Mouse (Mus musculus) urinary bladder, adult 2 months (tissue): Measurements from ENCODE around the gene Caskin1. TPM values are rescaled to one million over a fixed set of nuclear protein-coding genes. Genes with fewer than 3 reads are reported as not detected.
"Not testable (repeated sequence)": the region's sequence is repeated elsewhere in the genome, so short reads cannot be mapped to it uniquely, and the experiment has no call there.

ENCODE experiments used
- DNase-seq: peaks from one replicate; pipeline ENCODE4 v3.0.0; 2022; ENCODE audit warnings: low spot score
- polyA plus RNA-seq: library from polyadenylated mRNA; depleted of rRNA; stranded (reverse); fragments of >200 nt; gene quantifications from 2 replicates; pipeline ENCODE4 v1.2.3, GENCODE M21; 2012; rRNA removed

Caskin1 gene
- 0.76 and 1.1 TPM in 2 replicates for polyA plus RNA-seq

DNA sequence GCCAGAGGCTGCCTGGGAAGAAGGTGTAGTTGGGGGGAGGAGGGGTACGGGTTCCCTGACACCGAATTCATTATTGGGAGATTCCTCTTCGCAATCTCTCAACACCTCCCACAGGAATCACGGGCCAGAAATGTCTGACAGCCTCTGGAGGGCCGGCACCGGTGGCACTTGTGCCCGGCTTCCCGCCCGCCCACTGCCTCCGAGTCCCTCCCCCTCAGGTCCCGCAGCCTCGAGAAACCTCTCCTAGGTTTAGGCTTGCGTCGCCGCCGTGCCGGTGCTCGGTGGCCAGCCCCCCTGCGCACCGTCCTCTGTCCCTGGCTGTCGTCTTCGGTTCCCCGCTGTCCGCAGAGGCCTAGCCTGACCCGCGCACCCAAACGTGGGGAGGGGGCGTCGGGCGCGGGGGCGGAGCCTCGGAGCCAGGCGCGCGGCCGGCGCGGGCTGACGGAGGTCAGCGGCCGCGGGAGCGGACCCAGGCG lies at the start of gene Caskin1:
Caskin1 (plus strand) TSS at position 416 of the 476 bp plus-strand sequence.
- DNase-seq = no peak

DNA sequence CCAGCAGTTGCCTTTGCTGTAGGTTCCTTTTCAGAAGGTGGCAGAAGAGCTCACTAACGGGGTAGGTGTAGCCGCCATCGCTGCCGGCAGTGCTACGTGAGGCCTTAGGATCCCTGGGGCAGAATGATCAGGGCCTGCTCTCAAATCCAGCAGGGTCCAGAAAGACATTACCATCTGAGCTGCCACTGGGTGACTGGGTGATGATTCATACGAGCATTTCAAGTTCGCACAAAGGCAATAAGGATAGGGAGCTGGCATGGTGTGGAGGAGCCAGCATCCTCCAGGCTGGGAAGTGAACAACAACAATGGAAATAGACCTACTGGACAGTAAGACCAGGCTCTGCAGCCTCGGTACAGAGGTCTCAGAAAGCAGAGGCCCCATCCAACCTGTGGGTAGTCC lies 48.0 kb upstream of the Caskin1 start:
- DNase-seq = peak; percentile 29

DNA sequence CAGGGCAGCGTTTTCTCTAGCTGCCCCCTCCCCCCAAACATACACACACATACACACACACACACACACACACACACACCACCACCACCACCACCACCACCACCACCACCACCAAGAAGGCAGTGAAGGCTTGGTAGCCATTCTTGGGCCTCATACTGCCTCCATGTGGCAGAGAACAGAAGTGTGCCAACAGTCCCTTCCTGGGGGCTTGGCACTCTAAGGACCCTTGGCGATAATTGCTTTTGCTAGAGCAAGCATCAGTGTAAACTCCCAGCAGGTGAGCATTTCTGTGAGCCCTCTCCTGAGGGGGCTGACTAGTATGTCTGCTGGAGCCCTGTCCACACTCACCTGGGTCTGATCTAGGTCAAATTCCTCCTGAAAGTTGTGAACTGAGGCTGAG lies 47.3 kb upstream of the Caskin1 start:
- no peak for DNase-seq

DNA sequence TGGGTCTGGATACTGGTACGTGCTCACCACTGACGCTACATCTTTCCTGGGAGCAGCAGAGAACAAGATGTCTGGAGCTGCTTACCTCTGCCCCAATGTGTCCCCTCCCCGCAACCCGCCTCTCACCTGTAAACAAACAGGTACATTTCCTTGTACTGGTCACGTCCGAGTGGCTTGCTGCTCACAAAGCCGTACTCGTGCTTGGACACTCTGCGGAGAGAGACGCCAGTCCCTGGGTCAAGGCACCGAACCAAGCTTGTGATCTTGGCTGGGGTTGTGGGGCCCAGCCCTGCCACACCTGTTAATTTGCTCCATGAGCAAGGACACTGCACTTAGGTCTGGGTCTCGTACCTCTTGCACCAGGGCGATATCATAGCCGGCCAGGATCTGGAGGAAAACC lies 46.3 kb upstream of the Caskin1 start:
- DNase-seq = peak; percentile 49

DNA sequence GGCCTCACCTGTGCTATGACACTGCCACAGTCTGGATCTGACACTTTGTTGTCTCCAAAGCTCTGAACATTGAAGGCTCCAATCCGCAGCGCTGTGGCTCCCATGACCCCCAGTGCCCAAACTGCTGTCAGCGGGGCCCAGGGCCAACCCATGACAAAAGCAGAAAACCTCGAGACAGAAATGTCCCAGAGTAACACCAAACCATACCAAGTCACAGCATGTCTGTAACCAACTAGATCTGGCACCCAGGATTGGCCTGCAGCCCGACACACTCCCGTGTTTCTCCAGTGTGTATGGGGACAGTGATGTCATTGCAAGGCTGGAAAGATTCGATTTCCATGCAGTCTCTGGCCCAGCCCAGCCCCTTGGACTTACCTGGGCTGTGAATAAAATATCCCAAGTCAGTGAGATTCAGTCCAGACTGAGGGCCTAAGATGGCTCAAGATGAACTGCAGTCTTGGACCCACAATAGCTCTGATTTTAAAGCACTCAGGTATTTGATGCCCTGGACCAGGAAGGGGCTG lies 45.7 kb upstream of the Caskin1 start, which contains the start of gene Dnase1l2:
Dnase1l2 (minus strand) TSS at position 474 of the 524 bp plus-strand sequence.
- peak; percentile 44 for DNase-seq

DNA sequence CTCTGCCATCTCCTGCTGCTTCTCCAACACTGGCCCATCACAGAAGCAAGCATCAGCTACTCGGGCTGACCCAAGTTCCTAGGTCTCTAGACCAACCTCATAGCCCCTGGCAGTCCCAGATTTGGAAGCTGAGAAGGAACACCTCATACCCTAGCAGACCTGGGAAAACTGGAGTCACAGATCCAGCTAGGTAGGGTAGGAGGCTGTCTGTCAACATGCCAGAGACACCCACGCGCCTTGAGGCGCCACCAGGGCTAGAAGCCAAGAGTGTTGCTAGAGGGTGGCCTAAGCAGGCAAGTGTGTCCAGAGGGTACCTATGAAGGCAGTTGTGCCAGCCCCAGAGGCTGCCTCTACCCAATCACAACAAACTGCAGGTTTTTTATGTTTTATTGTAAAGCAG lies 45.0 kb upstream of the Caskin1 start:
- peak; percentile 44 for DNase-seq

DNA sequence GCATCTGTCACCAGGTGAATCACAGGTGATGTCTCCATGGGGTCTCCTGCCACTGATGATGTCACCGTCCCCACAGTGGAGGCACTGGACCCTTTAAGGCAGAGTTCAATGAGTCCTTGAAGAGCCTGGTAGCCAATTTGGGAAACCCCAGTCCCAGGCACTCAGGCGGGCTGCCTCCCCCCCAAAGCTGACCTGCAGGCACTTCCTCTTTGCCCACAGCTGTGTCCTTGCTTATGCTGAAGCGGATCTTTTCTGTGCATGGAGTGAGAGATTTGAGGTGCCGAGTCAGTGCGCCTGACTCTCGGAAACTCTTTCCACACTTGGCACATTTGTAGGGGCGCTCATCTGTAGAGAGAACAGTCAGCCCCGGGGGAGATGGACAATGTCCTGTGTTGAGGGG lies 41.8 kb upstream of the Caskin1 start:
- DNase-seq = no peak

DNA sequence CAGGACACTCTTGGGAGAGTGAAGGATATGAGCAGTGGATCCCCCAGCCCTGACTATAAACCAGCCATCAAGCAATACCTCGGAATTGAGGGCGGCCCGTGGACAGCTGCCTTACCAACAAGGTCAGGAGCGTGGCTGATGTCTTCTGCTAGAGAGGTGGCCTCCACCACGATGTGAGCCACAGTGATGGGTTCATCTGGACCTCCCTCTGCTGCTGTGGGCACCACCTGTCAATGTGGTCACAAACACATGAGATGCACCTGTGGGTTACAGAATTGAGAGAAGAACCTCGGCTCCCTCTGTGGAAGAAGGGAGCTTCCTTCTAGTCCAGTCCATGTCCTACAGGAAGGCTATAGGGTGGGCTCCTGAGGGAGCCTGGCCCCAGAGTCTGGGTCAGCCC lies 38.9 kb upstream of the Caskin1 start:
- no peak for DNase-seq

DNA sequence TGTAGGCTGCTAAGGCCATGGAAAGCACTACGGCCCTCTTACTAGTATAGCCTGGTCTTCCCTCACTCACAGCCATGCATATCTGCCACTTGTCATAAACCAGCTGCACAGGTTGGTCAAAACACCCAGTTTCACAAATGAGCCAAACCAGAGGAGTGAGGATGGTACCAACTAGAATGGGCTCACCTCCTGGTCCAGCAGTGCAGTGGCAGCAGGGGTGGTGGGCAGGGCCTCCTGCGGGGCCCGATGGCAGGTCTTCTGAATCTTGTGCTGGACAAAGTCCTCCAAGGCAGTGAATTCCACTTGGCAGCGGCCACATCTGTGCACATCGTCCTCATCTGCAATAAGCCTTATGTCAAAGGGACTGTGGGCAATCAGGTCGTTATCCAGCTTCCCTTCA lies 37.2 kb upstream of the Caskin1 start:
- no peak for DNase-seq

DNA sequence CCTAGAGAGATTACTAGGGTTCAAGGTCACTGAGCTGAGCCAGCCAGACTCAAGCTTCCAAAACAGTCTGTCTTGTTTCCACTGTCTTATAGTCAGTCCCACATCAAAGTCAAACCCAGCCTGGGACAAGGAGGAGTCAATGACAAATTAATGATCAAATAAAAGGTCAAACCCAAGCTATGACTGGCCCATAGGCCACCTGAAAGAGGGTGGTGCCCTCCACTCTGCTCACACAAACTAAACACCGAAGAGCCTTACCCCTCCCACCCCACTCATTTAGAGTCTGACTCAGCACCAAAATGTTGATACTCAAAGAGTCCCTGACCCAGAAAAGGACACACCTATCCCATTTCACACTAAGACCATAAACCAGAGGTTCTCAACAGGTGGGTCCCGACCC lies 35.0 kb upstream of the Caskin1 start:
- DNase-seq = no peak

DNA sequence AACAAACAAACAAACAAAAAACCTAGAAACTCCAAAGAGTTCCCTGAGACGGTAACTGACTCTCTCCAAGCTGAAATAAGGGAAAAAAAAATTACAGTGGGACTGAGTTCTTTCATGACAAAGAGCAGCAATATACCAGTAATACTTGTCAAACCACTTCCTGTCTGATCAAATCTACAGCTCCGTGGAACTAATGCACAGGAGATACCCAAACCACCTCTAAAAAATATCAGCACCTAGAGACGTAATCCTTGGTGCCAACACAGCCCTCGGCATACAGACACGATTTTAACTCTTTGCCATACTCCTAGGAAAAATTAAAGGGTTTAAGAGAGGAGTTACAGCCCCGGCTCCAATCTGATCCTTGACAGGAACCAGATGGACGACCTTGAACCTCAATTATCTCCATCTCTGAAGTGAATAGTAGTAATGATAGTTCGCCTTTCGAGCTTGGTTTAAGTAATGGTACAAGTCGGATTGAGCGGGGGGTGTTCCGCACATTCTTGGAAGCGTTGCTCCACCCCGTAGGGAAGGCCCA lies 34.1 kb upstream of the Caskin1 start:
- DNase-seq = no peak

DNA sequence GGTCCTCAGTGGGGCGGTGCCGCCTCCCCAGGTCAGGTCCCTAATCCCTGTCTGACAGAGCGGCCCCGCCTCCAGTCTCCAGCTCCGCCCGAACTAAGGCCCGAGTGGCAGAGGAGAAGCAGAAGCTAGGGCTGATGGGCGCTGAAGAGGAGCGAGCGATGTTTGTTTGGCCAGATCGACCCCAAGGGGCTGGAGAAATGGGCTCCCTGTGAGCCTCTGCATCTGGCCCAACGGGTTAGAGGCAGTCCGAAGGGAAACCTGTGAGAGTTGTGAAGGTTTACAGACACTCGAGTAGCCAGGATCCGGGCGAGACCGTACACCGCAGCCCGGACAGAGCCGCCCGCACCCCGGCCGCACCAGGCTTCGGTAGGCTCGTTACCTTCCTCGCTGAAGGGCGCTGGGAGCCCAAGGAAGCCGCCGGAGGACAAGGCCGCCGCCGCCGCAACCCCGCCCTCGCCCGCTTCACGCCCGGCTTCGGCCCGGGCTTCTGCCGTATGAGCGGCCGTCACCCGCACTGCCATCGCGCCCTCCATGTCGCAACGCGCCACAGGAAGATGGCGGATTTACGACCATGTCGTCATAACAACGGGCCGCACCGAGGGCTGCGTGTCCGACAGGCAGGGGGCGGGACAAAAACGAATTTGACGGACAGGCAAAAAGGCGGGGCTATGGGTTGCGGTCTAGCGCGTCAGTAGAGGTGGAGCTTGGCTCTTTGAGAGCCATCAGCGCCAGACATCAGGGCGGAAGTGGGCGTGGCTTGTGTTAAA lies 33.5 kb upstream of the Caskin1 start:
- peak; percentile 92 for DNase-seq

DNA sequence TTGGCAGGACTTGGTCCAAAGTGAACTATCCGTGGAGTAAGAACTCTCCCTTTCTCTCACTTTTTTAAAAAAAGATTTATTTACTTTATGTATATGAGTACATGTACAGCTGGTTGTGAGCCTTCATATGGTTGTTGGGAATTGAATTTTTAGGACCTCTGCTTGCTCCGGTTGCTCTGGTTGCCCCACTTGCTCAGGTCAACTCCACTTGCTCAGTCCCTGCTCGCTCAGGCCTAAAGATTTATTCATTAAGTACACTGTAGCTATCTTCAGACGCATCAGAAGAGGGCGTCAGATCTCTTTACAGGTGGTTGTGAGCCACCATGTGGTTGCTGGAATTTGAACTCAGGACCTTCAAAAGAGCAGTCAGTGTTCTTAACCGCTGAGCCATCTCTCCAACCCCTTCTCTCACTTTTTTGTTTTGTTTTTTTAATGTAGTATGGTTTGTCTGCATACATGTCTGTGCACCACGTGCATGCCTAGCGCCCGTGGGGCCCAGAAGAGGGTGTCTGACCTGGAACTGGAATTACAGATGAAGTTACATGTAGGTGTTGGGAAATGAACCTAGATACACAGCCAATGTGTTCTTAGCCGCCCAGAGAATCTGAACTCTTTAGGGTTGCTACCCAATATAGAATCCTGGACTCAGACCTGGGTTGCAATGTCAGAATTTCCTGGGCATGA lies 32.7 kb upstream of the Caskin1 start:
- DNase-seq = not testable (repeated sequence)

DNA sequence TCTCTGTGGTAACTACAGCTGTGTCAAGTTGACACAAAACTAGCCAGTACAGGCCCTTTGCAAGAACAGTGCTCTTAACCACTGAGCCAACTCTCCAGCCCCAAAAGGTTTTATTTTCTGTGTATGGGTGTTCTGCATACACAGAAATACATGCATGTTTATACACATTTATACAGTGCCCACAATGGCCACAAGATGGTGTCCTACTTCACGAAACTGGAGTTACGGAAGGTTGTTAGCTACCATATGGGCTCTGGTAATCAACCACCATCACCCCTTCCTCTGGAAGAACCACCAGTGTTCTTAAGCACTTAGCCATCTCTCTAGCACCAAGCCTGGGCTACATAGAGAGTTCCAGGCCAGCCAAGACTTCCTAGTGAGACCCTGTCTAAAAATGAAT lies 26.8 kb upstream of the Caskin1 start:
- DNase-seq = no peak

DNA sequence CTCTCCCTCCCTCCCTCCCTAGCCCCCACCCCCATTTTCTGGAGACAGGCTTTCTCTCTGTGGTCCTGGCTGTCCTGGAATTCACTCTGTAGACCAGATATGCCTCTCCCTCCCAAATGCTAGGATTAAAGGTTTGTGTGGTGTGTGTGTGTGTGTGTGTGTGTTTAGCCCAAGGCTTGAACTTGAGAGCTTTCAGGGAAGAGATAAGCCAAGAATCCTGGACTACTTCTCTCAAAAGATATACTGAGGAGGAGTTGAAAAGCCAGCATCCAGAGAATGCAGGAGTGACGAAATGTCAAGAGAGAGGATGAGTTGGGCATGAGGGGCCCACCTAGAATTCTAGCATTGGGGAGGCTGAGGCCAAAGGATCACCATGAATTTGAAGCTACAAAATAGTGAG lies 25.5 kb upstream of the Caskin1 start:
- DNase-seq = no peak

DNA sequence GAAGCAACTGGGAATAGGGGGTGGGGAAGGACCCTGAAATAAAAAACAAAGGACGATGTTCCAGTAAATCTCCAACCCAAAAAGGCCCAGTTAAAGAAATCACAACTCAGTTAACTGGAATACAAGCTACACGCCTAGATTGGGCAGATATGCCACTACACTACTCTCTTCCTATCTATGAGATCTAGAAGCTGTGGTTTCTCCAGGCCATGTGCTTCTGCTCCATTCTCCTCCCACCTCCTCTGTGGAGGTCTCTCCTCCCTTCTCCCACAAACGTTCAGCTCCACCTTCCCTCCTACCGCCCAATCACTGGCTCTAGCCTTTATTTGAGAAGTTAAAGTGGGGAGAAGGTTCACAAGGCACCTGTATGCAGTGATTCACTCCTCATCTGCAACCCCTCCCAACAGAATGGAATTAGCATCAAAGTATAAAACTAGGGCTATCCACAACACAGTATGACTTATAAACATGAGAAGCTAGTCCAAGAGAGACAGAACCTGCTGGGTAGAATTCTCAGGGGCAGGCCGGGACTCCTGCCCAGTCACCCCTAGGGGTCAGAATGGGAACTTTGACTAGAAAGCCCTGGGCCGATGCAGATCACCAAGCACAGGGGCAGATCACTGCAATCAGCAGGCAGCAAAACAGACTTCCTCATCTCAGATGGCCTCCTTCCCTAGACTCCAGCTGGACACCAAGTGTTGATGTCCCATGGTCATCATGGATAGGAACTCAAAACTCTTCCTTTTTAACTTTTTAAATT lies 24.8 kb upstream of the Caskin1 start:
- no peak for DNase-seq

DNA sequence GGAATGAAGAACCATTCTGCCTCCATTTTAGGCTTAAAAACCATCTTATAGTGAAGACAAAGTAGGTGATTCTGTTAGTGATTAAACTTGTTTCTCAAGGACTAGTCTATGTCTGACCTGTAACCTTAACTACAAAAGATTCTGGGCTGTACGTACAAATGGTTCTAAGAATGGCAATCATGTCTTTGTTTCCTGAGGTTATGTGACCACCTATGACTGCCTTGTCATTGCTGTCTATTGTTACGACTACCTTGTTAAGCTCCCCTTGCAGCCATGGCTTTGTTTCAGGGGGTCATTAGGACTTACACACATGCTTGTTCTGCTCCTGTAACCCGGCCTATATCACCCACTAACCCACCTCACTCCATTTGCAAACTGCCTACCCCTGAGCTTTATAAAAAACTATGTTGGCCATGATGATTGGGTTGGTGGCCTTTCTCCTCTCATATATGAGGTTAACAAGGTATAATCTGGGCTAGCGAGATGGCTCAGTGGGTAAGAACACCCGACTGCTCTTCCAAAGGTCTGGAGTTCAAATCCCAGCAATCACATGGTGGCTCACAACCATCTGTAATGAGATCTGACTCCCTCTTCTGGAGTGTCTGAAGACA lies 19.7 kb upstream of the Caskin1 start:
- DNase-seq = no peak

DNA sequence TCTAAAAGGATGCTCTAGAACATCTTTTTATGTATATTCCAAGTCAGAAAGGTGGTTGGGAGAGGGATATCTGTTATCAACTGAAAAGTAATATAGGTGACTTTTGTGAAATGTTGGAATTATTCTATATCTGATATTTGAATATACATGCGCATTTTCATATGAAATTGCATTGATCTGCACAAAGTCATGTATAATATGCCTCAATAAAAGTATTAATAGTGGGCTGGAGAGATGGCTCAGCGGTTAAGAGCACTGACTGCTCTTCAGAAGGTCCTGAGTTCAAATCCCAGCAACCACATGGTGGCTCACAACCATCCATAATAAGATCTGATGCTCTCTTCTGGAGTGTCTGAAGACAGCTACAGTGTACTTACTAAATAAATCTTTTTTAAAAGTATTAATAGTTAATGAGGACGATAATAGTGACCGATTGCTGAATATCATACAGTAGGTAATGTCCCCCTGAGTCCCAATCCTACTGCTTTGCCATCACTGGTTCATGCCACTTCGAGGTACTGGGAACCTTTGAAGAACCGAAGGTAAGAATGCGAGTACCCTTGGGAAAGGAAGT lies 19.0 kb upstream of the Caskin1 start:
- no peak for DNase-seq

DNA sequence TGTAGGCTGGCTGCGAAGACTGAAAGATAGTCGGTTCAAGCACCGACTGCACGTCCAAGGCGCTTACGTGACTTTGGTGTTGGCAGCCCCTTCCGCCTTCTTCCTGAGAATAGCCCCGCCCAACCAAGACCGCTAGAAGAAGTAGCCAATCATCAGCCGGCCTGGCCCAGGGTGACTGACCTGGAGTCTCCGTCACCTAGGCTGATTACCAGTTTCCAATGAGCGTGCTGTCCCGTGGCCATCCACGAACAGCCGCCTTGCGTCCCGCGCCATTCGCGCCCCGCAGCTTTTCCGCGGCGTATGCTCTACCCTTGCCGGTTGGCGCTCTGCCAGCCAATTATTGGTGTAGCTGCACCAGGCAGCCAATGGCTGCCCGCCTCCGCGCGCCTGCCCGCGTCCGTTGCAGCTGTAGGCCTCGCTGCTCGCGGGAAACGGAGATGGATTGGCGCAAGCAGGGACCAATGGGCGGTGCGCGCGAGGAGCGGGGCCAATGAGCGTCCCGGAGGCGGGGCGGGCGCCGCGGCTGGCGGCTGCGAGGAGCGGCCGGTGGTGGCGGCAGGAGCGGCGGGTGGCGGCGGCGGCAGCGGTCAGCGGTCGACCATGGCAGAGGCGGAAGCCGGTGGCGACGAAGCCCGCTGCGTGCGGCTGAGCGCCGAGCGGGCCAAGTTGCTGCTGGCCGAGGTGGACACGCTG lies 18.3 kb upstream of the Caskin1 start, which contains the start of the genes E4f1 and Pgp:
E4f1 (minus strand) TSS at position 404 of the 693 bp plus-strand sequence.
Pgp (plus strand) TSS at position 483 of the 693 bp plus-strand sequence.
- peak; percentile 99 for DNase-seq
